Mouse (Mus musculus): ENCODE measurements at regions not wholly inside any gene's neighbourhood (a gene's known extent, or its start where the extent isn't known, plus 50 kb on each side); places are given as distances from the start of the nearest gene placed in this dataset.
A peak's percentile ranks its signal among the peaks of the same experiment; 100 is the strongest.
"Not testable (repeated sequence)": the region's sequence is repeated elsewhere in the genome, so short reads cannot be mapped to it uniquely, and the experiment has no call there.

DNA sequence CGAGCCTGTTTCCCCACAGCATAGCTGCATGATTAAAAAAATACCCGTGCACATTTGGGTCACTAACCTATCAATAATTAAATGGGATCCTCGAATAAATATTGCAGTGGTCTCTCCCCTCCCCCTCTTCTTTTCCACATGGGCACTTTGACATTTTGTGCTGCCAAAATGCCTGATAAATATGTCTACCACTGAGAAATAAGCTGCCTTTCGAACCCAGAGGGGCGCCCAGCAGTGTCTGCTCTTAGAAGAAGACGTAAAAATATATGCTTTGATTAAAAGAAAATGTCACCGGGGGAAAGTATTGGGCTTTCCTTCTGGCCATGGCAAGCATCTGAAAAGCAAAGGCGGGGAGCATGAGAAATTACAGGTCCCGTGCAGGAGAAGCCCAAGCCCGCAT, 152.6 kb upstream of the Frmd4a start:
- DNase-seq, result no peak

DNA sequence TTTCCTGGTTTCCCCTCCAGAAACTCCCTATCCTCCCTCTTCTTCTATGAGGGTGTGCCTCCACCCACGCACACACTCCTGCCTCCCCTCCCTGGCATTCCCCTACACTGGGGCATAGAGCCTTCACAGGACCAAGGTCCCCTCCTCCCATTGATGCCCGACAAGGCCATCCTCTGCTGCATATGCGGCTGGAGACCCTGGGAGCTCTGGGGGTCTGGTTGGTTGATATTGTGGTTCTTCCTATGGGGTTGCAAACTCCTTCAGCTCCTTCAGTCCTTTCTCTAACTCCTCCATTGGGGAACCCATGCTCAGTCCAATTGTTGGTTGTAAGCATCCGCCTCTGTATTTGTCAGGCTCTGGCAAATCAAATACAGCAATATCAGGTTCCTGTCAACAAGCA, 150.8 kb upstream of the Frmd4a start:
- DNase-seq, result not testable (repeated sequence)

DNA sequence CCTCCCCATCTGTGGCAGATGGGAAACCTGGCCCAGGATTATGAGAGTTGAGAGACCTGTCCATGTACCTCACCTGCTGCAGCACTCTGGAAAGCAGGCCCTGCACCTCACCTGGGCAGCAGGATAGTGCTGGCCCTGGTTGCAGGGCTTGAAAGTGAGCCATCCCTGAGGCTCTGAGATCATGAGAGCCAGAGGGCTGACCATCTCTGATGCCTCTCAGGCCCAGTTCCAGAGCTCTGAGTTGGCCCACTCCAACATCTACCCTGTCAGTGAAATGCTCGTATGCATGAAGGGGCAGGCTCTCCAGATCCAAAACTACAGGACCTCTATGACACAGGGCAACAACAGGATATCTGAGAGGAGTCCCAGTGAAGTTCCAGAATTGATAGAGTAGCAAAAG, 147.8 kb upstream of the Frmd4a start:
- no peak for DNase-seq

DNA sequence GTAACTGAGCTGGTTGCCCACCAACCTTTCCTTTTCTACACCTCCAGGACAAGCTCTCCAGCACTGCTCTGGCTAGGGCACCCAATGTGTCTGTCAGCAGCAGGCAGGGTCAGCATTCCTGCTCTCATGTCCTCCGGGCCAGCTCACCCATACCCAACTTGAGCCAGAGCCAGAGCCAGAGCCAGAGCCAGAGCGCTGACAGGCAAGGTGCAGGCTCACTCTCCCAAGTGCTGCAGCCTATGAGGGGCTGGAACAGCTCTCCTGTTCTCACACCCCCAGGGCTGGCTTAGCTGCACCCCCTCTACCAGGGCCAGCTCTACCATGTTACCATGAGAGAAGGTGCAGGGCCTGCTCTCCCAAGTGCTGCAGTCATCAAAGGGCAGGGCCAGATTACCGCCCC, 145.8 kb upstream of the Frmd4a start:
- DNase-seq, result no peak

DNA sequence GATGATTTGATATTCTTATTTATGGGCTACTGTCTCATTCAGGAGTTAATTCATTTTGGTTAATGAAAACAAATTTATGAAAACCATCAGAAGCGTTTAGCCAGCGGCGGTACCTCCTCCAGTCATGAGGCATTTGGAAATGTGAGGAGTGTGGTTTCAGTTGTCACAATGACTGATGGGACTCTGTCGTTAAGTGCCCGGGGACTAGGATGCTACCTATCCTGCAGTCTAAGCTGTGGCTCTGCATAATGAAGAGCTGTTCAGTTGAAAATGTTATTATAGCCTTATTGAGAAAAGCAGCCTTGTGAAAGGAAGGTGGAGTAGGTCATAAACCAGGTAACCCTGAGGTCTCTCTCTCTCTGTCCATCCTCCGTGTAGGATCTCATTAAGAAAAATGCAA, 130.5 kb upstream of the Frmd4a start:
- no peak for DNase-seq

DNA sequence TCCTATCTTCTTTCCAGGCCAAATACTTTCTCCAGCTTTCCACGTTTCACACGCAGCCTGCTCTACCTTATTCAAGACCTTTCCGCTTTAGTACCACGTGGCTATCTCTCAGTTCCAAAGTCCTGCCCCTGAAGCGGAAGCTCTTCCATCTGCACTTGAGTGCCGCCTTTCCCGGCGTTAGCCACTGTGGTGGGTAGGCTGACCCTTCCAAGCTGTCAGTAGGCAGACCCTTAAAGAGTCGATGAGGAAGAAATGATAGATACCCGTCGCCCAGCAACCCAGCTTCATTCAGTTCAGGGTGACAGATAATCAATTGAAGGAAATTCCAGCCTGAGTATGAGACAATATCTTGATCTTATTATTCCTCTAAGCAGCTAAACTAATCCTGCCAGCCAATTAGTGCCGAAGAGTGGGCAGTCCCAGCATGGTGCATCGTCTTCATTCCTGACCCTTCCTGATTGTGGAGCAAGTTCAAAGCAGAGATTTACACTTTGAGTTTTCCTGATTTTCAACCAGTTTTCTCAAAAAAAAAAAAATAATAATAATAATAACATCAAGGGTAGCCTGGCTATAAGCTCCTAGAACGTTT, 129.6 kb upstream of the Frmd4a start:
- no peak for DNase-seq

DNA sequence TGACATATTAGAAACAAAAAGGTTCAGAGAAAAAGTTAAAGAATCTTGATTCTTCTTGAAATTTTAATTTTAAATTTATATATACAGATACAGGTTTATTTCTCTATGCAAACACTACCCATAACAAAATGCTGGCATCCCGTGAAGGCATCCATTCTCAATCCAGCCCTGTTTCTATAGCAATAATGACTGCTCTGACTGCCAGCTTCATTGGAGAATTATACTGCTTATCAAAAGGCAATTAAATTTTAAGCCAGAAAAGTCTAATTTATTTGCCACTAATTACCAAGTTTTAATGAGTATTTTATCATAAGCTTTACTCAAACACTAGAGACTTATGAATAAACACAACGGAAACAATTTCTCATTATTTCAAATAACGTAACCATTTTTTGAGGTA, 128.1 kb upstream of the Frmd4a start:
- no peak for DNase-seq

DNA sequence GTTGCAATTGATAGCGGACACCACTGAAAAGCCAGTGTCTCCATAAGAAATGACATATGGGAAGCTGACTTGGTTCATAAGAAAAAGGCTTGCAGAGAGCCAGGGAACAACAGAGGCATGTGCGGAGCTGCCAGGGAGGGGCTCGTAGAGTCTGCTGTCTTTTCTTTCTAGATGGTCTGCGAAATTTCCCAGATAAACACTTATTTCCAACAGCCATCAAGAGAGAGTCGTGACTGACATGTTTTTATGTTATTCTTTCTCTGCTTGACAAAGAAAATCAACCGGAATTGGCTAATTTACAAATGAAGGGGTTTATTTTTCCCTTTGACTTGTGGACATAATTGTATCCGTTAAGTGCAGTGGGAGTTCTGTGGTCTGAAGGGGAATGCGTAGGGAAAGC, 127.1 kb upstream of the Frmd4a start:
- DNase-seq, result no peak

DNA sequence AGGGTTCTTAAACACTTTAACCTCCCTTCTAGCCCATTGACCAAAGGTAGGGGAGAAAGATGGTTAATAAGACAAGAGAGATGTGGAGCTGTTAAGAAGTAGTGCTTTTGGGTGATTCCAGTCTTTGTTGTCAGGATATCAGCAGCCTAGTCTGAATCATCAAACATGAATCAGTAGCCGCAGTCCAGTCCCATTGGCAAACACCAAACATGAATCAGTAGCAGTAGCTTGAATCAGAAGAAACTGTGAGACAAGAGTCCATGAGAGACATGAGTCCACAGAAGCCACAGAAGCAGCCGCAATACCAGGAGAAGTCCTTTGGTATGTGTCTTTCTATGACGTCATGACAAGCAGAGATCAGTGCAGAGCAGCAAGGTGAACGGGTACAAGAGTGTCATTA, 110.5 kb upstream of the Frmd4a start:
- no peak for DNase-seq

DNA sequence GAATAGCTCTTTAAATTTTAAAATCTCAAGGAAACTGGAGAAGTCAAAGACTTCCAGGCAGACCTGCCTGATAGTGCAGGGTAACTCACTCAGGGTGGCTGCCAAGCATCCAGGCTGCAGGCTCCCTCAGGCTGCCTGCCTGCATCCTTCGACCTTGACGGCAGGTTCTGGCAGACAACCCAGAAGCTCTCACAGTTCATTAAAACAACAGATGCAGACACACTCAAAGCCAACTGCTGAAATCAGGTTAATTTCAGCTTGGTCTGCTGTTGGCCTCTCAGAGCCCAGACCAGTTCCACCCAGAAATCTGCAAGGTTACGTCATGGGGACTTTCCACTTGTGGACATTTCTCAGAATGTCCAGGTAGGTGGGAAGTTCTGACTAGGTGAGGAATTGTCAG, 109.3 kb upstream of the Frmd4a start:
- no peak for DNase-seq

DNA sequence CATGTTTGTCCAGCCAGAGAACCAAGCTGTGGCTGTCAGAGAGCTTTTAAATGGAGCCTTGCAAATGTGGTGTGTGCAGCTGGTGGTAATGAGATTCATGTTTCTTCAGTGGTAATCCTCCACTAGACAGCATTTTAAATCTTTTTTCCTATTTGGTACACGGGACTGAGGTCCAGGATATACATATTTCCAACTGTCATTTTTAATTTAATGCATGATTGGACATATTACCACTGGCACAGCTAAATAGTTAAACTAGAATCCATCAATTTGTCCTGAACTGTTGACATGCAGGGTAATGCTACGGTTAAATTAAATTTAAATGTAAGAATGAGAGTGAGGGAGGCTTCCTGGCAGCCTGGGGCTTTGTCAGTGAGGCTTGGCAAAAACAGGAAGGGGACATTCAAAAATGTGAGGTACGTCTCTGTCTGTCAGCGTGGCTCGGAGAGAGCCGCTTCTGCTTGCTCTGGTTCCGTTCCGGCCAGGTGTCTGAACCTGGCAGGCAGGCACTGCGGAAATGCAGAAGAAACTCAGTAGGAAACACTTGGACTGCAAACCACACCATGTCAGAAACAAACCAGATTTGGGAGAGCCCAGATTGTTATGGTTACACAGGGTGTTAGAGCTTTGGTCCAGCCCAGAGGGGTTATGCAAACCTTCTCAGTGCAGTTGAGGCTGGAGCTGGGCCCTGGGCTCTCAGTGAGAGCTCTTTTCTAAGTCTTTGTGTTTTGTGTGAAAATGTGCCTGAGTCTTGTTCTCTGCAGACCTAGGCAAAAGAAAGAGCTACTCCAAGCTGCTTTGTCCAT, 107.2 kb upstream of the Frmd4a start:
- peak in 1 of 2 experiments; percentile 56 for DNase-seq

DNA sequence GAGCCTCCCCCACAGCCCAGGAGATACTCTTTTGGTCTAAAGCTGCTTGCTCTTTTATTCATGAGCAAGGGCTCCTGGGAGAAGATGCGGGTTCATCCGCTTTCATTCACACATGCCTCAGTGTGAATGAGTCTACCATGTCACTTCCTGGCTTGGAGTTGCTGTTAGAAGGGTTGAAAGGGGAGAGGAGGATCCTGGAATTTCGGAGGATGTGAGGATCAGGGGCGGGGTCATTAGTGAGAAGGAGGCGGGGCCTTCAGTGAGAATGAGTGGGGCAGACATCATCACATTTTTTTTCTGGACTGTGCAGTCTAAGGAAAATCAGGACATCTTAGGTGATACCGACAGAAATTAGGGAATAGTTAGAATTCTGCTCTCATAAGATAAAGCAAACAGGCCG, 102.4 kb upstream of the Frmd4a start:
- no peak for DNase-seq

DNA sequence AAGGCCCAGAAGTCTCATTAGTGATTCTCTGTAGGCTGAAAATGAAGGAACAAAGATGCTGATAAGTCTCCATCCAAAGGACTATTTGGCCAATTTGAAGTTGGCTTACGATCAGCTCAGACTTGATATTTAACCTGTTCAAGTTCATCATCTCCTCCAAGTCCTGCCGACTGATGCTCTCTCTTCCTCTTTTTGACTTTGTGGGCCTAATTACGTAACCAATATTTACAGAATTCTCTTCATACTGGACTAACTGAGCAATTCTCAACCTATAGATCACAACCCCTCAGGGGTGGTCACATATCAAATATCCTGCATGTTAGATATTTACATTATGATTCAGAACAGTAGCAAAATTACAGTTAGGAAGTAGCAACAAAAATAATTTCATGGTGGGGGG, 101.2 kb upstream of the Frmd4a start:
- DNase-seq, result no peak

DNA sequence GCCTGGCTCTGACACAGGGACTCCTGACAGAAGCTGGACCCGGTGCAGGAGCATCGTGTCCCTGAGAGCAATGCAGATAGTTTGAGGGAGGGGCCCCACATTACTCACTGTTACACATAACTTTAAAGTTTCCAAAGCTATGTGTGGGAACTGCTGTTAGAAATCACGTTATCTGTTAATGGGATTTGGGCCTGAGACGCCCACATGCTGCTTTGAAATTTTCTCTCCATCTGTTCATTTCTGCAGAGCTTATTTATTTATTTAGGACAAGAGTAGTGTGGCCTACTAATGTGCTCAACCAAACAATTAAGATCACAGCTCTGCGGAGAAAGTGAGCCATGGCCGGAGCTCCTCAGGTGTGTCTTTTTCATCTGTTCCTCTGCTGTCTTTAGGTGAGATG, 99.4 kb upstream of the Frmd4a start:
- DNase-seq, result no peak

DNA sequence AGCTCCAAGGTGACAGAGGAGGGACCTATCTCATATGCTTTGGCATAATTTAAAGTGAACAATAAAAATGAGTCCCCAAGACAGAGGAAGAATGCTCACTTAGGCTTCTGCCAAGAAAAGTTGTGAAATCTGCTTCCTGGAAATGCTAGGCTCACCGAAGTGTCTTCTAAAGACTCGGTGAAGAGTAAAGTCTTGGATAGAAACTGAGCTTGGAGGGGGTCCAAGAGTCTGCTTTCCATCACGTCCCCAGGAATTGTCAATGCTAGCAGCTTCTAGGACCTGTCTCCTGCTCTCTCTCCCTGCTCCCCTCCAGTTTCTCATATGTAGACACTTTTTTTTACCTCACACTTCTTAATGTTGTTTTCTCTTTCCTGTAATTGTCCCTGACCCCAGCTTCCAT, 97.6 kb upstream of the Frmd4a start:
- no peak for DNase-seq

DNA sequence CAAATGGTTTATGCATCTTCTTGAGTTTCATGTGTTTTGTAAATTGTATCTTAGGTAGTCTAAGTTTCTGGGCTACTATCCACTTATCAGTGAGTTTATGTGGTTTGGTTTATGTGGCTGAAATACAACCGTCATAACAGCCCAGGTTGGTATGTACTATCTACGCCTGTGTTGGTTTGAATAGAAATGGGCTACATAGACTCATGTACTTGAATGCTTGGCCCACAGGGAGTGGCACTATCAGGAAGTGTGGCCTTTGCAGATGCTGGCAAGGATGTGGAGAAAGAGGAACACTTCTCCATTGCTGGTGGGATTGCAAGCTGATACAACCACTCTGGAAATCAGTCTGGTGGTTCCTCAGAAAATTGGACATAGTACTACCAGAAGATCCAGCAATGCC, 96.4 kb upstream of the Frmd4a start:
- DNase-seq, result not testable (repeated sequence)

DNA sequence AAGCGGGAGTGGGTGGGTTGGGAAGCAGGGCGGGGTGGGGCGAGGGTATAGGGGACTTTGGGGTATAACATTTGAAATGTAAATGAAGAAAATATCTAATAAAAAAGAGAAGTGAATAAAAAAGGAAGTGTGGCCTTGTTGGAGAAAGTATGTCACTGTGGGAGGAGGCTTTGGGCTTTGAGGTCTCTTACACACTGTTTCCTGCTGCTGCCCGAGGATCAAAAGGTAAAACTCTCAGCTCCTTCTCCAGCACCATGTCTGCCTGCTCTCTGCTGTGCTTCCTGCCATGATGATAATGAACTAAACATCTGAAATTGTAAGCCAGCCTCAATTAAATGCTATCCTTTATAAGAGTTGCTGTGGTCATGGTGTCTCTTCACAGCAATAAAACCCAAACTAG, 94.8 kb upstream of the Frmd4a start:
- DNase-seq, result peak in 1 of 2 experiments; percentile 68

DNA sequence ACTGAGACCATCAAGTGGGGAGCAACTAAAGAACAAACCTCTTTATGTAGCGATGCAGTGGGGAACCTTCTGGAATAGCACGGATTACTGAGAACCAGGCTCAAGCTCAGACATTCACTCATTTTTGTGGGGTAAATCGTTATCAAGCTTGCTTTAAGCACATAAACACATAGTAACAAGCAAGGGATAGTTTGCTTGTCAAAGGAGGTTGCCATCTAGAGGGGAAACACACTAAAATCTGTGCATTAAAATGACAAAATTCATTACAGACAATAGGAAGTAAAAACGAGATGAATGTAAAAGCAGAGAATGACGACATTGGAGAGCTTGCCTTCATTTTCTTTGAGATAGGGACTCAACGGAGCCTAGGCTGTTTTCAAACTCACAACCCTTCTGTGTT, 92.8 kb upstream of the Frmd4a start:
- no peak for DNase-seq

DNA sequence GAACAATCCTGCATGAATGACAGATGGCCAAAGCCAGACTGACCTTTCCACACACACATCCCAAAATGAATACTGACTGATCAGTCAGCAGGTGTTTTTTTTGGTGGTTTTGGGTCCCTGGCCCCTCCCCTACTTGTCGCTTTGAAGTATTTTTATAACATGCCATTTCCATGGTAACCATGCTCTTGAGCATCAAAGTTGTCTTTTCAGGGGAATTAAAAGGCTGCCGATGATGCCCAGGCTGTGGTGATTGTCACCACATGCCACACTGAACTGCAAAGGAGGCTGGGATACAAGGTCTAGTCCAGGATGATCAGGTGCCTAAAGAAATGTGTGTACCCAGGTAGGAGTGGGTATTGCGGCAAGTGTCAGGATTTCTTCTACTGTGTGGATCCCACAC, 92.3 kb upstream of the Frmd4a start:
- DNase-seq, result no peak

DNA sequence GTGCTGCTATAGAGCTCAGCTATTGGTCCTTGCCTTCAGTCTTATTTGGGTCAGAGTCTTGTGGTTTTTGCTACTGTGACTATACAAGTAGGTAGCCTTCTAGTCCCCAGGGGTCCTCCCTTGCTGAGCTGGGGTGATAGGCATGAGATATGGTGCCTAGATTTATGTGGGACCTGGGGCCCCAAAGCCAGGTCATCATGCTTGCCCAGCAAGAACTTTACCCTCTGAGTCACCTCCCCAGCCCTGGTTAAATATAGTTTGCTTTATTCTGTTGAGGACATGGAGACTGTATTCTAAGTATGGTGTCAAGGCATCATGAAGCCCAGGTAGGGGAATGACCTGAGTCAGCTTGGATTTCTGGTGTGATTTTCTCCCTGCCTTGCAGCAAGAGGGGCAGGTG, 91.4 kb upstream of the Frmd4a start:
- DNase-seq, result no peak

DNA sequence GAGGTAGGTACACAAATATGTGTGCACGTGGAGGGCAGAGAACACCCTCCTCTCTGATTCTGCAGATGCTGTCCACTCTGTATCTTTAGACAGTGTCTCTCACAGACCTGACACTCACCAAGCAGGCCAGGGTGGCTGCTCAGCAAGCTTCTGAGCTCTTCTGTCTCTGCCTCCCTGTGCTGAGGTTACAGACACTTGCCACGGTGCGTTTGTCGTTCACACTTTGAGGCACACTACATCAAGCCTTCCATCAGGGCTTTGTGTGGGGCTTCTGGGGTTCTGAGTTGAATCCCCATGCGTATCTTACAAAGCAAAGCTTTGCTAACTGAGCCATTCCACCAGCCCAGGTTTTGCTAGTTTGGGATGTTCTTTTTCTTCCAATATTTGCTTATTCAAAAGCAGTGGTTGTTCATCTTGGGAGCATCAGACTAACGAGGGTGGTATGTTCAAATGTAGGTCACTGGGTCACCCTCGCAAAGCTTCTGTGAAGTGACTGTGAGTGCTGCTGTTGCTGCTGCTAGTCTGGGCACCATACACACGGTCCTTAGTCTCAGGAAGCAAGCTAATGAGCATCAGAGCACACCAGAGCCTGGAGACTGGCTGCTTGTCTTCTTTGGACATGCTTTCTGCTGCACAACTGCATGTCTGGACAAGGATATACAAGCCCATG, 90.2 kb upstream of the Frmd4a start:
- DNase-seq, result peak; percentile 46 to 68

DNA sequence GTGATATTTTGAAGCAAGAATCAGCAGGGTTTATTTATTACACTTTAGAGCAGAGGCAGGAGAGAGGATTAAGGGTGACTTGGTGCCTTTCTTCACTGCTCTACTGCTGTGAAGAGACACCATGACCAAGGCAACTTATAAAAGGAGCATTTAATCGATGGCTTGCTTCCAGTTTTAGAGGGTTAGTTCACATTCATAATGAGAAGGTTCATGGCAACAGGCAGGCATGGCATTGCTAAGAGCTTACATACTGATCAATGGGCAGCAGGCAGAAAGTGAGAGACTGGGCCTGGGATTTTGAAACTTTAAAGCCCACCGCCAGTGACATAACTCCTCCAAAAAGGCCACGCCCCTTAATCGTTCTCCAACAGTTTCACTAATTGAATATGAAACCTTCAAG, 89.7 kb upstream of the Frmd4a start:
- no peak for DNase-seq

DNA sequence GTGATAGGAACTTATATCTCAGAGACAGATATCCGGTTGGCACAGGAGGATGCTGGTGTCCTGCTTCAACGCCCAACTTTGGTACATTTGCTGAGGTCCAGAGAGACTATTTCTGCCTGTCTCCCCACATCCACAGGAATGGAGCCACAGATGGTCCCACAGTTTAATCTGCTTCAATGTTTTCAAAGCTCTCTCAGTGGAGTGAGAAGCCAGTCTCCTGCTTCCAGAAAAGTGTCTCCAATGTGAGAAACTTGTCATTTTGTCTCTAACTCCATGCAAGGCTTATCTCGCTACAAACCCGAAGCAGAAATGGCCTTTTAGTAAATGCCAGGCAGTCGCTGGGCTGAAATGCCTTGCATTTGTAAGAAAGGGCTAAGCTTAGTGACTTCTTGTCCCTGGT, 86.9 kb upstream of the Frmd4a start:
- DNase-seq, result no peak

DNA sequence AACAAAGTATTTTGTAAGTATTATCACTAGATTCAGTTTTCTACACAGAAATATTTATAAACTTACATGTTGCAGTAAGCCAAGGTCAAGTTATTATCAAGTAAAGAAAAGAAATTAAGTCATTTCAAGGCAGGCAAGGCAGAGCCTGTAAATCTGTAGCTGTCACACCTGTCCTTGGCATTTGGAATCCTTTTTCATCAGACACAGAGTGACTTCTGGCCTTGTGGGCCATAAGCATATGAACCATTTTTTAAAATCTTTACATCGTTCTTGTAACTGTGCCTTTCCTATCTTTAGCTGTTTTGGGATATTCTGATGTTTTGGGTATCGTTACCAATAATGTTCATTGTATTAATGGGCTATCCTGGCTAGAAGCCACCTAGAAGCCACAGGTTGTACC, 76.7 kb upstream of the Frmd4a start:
- DNase-seq, result no peak

Data from thymus, adult 18-20 months (tissue).